Mouse (Mus musculus) frontal cortex, postnatal 14 days (tissue): ENCODE data around the gene Clybl.

ENCODE experiments used
- DNase-seq, 2 experiments: peaks; one replicate each; pipeline ENCODE4 v3.0.0; 2022; ENCODE audit warnings: low spot score in 2 of 2

Clybl gene

DNA sequence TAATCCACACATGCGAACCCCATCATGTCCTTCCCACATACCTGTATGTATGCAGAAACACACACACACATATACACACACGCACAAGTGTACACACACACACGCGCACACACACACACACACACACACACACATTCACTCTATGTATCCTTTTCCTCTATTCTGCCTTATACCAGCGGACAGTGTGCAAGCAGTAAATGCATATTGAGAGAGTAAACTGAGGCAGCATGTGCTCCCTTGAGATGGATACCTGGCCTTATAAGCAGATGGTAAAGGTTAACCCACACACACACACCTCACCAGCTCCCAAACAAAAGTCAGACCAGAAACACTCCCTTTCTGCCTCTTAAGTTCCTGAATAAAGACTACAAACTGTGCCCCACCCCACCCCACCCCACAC is 204.3 kb downstream of the Clybl start:
- DNase-seq, result no peak

DNA sequence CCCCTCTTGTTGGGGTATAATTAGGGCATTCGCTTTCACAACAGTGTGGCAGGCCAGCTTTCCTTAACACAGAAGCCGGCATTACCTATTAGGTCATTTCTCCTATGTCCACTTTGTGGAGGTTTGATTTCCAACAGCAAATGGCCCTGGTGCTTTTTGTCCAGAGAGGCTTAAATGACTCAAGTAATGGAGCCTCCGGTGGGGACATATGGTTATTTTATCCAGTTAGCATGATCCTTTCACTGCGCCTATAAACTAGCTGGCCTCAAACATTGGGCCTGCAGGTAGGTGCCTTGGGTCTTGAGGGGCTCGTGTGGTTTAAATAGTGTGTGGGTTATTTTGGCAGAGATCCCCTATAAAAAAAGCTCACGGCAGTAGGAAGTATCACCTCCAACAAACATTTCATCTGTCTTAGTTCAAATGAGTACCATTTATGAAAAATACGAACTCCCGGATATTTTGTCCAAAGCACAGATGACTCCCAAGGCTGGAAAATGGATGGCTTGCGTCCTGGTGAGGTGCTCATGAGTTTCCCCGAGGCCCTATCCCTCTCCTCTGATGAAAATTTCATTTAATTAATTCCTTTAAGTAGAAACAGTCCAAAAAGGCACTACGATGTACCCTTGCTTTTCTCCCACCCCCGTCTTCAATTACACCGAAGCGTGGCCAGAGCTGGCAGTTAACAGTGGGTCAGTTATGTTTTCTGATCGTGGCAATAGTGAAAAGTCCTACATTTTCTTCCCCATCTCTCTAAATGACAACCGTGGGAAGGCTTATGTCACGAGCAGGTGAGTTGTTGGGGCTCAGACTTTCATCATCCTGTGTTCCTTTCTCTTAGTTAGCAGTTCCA is 205.0 kb downstream of the Clybl start:
- DNase-seq, result no peak

DNA sequence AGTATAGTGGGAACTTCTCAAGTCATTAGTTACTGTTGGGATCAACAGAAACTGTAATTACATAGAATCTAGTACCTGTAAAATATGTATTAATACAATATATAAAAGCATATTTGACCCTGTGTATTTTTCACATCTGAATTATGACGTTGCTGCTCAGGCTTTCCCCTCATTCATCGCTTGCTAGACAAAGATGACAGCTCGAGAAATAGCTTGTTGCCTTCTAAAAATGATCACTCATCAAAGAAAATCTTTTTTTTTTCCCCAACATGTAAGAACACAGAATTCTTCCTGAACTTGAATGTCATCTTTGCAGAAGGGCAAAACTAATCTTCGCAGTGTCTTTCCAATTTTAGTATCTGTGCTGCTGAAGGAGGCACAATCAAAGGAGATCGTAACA is 206.3 kb downstream of the Clybl start:
- DNase-seq, result no peak

DNA sequence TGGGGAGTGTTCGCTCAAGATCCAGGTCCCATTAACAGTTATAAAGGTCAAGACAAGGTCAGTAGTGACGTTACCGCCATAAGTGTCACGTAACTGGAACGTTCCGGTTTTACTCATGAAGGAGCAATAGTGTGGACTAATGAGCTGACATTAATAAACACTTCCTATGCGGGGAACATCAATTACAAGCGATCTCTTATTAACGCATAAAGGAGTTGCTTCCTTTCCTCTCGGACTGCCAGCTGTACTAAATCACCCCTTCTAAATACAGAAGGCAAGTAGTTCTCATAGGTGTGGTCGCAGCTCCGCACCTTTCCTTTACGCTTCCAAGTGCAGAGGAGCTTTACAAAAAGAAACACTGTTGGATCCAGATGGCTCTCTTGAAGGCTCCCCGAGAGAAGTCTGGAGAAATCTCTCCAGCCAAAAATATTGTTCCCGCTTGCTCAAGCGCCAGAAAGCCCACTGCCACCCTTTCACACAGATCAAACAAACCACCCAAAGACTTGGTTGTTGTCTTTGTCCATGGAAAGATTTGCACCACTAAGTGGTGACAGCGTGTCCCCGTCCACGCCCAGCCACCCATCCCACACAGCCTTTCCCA is 207.0 kb downstream of the Clybl start:
- DNase-seq, result no peak

DNA sequence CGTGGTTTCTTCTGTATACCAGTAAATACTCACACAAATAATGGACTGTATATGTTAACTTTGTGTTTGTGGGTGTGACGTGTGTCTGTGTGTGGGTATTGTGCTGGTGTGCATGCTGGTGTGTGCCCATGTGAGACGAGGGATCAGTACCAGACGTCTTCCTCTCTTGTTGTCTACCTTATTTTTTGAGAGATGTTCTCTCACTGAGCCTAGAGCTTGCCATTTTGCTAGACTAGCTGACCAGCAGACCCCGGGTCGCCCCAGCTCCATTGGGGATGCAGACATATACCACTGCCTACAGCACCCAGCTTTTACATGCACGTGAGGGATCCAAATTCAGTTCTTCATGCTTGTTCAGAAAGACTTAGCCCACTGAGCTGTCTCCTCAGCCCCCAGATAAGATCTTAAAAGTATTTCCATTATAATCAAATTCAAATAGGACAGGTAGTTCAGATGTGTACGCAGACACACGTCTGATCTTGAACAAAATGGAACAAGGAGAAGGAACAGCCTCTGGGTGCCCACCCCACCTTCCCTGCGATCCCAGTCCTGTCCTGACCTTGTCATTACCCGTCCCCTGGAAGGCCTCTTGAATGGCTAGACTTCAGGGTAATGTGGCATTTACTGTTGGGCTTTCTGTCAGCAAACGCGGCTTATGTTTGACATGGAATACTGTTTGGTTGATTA is 208.3 kb downstream of the Clybl start:
- DNase-seq, result no peak

DNA sequence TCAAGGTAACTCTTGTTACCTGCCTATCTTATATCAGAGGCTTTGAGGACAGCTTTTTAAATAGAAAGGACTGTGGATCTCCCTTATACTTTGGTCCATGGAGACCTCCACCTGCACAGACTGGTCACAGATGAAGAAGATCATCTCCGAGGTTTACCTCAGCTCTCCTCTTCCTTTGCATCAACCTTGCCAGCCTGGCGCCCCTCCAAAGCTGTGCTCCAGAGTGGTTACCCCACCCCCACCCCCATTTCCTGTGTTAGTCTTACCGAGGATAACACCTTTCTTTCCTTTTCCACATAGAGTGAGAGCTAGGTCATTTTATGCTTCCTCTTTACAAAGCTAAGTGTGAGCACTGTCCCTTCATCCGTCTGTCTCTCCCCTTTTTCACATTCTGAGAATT is 209.4 kb downstream of the Clybl start:
- no peak for DNase-seq

DNA sequence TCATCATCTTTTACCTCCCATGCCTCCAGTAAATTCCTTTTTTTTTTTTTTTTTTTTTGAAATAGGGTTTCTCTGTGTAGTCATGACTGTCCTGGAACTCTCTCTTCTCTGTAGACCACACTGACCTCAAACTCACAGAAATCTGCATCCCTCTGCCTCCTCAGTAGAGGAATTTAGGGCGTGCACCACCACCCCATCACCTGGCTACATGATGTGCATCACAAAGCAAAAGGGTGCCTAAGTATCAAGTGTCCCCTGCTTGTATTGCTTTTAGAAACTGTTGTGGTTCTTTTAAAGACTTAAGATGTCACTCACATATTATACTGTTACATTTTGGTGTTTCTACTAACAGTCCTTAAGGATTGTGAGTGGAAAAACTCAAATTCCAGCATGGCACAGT is 211.6 kb downstream of the Clybl start:
- no peak for DNase-seq

DNA sequence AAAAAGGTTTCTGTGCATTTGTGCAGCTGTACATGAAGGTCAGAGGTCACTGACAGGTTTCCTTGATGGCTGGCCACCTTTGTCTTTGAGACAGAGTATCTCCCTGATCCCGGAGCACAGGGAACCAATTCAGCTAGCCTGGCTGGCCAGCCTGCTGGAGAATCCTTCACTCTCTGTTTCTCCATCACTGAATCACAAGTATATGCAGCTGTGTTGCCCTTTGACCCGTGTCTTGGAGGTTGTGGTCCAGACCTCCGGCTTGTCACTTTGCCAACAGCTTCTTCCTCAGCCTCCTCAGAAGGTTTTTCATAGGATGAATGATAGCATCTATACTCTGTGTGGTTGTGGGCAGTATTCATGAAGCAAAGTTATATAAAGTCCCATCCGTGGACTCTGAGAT is 217.2 kb downstream of the Clybl start:
- DNase-seq, result no peak

DNA sequence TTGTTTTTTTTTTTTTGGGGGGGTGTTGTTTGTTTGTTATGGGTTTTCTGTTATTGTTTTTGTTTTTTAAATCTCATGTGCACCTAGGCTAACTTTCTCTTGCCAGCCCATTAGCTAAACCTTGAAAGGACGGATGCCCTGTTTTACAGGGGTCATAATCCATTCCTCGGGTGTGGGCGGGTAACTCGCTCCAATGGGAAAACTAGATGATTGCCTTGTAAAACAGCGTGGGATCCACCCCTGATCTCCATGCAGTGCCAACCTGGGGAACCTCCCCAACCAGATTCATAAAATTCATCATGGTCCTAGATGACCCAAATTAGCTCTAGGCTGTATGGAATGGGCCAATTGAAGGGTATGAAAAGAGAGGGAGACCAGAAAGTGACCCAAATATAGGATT is 218.4 kb downstream of the Clybl start:
- no peak for DNase-seq

DNA sequence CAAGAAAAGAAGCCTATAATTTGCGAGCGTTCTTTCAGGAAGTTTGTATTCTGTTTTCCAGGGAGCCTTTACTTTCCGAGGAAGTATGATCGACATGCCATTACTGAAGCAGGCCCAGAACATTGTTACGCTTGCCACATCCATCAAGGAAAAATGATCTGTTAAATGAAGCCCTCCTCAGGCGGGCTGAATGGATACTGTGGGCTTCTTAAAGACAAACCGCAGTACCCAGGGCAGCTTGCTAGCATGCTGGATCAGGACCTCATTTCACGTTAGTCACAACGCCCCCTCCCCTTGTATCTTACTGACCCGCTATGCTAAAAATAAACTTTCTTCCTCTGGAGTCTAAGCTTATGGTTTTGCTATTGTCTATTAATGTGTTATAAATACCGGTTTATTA is 220.4 kb downstream of the Clybl start:
- no peak for DNase-seq

DNA sequence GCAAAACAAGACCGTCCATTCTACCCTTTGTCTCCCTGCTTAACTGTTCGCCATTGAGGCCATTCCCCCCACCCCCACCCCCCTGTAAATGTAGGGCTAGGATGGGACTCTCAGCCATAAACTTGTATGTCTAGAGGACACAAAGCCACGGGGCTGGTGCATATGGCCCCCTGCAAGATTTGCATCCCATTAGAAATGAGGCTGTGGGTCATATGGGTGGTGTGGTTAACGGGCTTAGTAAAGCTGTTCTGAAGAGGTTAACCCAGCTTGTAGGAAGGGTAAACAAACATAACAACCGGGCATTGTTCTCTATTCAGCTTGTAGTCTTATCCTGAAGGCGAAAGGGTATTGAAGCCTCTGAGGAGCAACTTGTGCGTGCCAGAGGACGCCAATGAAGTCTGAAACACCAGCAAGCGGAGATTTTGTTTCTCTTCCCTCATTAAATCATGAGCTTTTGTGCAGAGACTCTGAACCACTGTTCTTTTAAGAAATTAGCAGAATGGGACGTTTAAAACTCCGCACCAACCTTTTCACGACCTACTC is 221.3 kb downstream of the Clybl start:
- DNase-seq, result no peak

DNA sequence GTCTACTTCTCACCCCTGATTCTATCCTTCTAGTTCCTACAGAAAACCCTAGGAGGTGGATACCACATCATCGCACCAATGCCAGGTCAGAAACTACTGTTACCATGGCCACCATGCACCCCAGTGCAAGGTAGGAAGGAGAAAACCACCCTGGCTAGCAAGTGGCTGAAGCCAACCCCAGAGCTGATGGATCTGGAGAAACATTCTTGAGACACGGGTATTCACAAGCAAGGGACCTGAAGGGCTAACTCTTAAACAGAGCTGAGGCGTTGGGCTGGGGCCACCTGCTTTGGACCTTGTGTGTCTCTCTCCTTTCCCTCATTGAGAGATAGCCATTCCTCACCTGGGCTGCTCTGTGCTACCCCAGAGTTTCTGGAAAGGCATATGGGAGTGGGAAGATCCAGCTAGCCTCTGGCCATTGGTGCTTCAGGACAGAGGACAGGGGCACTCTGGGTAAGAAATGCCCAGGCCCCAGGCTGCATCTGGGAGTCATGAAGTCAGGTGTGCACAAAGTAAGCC is 222.0 kb downstream of the Clybl start:
- DNase-seq, result no peak

DNA sequence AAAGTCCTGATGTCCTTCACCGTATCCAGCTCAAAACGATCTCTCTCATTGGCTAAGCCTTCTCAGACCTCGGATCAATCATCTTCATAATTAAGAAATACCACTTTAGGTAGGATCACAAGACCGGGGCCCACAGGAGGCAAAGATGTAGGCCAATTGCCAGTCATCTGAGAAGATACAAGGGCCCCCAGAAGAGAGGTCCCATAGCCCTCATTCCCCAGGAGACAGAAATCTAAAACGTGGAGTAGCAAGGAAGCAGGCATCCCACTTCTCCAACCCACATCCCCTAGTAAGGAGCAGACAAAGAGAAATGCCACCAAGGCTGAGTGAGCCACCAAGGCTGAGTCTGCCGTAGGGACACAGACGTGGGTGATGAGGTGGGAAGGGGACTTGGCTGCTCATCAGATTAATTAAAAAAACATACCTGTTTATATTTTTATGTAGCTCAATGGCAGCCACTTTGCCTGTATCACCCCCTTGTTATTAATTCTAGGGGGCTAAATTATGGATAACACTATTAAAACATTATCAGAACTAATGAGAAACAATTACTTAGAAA is 223.2 kb downstream of the Clybl start:
- no peak for DNase-seq

DNA sequence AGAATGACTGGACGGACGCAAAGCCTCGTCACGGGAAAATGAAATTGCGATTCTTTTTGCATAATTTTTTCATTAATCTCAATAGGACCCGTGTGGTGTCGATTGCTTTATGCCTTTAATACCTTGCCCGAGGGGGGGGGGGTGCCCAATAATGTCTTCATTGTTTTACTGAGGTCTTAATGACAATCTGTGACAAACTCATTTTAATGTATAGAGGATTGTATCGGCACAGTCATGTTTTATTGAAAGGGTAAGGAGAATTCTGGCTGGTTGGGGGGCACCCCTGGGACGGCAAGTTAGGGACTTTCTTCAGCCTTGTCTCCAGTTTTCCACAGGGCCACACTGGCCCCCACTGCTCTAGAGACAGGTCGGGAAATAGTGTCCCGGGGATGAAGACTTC is 223.7 kb downstream of the Clybl start:
- DNase-seq, result no peak

DNA sequence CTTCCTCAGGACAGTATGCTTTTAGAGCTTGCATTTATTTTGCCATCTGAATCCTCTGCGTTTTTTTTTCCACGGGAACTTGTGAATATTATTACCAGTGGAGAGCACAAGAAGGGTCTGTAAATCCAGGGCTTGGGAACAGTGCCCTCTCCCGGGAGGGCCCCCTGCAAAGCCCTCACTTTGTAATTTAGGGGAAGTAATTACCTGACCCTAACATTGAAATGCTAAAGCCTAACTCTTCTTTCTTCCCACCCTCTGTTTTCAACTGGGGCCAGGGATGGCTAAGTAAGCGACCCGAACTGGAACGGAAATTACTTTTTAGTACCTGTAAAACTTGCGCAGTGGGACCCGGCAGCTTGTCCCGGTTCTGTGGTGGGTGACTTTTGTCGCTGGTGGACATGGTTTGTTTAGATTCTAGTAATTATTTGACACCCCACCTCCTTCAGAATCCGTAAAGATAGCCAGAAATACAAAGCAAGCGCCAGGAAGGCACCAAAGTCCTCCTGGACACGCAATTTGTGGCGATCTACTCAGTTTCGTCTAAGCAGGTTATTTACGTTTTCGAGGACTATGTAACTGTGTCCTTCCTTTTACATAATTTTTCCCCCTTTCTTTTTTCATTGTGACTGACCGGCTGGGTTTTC is 224.5 kb downstream of the Clybl start:
- DNase-seq, result no peak

DNA sequence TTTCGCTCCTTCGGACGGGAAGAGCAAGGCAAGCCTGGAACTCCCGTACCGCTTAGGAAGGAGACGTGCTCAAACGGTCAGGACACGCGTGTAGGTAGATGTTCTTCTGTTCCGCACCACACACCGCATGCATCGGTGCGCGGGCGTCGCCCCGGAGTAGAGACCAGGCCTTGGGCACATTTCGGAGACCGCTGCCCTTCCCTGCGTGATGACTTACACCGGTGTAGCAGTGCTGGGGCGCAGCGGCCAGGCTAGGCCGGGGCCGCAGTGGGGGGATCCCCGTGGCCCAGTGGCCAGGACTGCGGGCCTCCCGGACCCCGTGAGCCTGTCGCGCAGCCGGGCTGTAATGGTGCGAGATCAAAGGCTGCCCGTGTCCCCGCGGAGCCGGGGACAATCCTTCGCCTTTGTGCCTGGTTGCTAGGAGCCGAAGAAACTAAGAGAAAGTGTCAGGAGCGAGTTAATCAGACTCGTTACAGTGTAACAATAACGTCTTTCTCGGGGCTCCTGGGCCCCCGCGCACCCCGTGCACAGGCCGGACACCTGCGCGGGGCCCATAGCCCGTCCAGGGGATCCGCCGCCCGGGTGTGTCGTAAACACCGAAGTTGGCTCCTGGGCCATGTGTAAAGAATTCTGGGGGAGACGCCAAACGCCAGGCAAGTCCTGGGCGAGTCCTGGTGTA is 225.2 kb downstream of the Clybl start:
- DNase-seq, result peak in 1 of 2 experiments; percentile 14

DNA sequence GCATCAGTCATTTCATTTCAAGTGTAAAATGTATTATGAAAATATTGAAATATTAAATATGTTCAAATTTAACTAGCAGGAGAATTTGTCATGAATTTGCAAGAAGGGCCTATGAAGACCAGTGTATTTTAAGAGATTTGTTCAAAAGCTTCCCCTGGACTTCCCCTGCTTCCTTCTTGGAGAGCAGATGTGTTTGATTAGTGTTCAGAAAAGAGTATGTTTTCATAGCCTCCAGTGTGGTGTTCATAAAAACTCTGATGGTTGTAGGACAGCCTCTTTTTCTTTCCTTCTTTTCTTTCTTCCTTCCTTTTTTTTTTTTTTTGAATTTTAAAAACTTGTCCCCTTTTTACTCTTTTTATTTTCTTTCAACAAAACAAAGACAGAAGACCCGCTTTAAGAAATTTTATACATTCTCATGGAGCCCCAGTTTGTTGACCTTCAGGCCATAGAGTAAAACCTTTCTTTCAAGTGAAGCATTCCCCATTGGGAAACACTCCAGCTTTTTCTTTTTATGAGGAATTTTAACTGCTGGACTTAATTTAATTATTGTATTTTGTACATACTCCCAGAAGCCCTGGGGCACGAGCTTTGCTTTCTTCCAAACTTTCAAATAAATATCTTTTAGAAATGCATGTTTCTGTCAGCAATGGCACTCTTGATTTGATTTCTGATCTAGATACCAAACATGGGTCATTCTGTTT is 231.5 kb downstream of the Clybl start:
- no peak for DNase-seq

DNA sequence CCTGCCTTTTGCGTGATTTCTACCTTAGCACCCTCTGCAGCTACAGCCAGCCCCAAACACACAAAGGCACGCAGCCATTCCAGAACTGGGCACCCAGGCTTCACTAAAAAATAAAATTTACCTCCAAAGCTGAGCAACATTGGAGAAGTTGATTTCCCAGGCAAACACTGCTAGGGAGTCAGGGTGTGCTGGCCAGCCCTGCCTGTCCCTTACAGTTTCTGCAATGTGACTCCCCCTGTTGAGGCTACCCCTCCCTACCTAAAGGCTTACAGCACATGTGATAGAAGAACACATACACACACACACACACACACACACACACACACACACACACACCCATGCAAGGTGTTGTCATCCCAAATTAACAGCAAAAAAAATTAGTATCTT is 232.0 kb downstream of the Clybl start:
- DNase-seq, result no peak

DNA sequence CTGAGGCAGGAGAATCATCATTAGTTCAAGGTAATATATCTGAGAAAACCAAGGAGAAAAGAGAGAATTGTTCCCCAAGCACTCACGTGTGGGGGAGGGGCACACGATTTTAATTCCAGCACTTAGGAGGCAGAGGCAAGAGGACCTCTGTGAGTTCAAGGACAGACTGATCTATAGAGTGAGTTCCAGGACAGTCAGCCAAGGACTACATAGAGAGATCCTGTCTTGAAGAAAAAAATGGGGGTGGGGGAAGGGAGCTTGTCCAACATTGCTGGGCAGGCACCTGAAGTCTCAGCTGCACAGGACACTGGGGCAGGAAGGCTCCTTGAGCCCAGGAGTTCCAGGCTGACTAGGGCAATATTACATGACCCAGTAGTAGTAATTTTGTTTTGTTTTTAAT is 233.3 kb downstream of the Clybl start:
- no peak for DNase-seq

DNA sequence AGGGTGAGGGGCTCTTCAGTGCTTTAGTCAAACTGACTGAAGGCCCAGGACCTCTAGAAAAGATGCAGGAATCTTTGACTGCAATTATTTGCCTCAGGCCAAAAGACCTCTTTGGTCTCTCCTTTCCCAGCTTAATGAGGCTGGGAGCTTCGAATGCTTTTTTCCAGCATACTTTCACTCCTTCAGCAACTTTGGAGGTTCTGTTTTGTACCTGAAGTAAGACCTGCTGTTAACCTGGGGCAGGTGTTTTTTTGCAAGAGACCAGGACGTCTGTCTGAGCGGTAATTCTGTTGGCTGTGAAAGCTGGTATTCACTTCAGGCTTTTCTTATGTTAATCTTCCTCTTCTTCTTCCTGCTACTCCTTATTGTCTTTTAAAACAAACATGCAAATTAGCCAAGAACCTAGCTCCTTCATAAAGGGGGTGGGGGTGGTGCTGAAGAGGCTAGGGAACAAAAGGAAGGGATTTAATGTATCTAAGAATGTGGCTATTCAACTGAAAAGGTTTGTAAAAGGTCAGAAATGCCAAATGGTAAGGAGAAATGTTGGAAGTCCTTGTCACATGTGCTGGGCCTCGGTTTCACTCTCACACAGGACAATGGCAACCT is 234.8 kb downstream of the Clybl start:
- DNase-seq, result no peak
